Mouse (Mus musculus) heart, adult 9 months (tissue): ENCODE measurements around the gene Gm6509.
"Not testable (repeated sequence)": the region's sequence is repeated elsewhere in the genome, so short reads cannot be mapped to it uniquely, and the experiment has no call there.

Experiments used
- DNase-seq, 2 experiments: peaks; one replicate each; pipeline ENCODE4 v3.0.0; 2022; ENCODE audit warnings: low spot score in 2 of 2

Gene Gm6509

GRCm38 (mm10) chr5:94623679-94624078 lies at the start of gene Gm6509:
Gene Gm6509, plus strand, starts transcription at chr5:94623979.
- not testable (repeated sequence) for DNase-seq

- not testable (repeated sequence) for DNase-seq
Measured at GRCm38 (mm10) chr5:94616242-94616641, 7.5 kb upstream of the Gm6509 start, which contains the start of gene Gm3147. Gene Gm3147, minus strand, starts transcription at chr5:94616342.

DNA sequence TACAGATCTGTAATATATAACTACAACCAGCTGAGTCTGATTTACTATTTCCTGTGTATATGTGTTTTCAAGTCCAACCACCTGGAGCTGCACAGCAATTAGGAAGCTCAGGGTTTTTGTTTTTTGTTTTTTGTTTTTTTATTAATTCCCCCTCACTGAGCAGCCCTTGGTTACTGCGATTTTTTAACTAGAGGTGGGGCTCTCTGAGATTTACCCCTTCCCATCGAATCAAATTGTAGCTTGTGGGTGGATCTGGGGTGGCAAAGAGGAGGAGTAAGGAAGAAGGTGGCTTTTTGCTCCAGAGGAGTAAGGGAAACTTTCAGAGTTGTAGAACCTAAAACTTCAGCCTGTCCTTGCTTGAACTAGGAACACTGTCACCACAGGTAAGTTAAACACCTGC lies 24.3 kb downstream of the Gm6509 start, which contains the start of gene Gm6205:
TSS of gene Gm6205 (plus strand) at position 301 of the 400 bp plus-strand sequence.
- not testable (repeated sequence) for DNase-seq
